Mouse (Mus musculus): ENCODE measurements around the gene Micall2. TPM values are rescaled to one million over a fixed set of nuclear protein-coding genes. Genes with fewer than 3 reads are reported as not detected.

The Micall2 gene
- polyA plus RNA-seq, 1 experiment from 2014 or later = 2.3 TPM

- 0 out of 2 replicates have a peak, but pooled peaks cover 2% of the 10 kb centered on the region for H3K4me1 ChIP-seq (ENCODE audit: control insufficient read depth, insufficient read depth, low read length)
- 0 out of 2 replicates have a peak overlapping the region, but pooled peaks have one; percentile 30 for H3K4me2 ChIP-seq (ENCODE audit: low read depth, low read length)
- no peak overlapping the region for H3K27ac ChIP-seq (ENCODE audit: low read length)
- H3K36me3 ChIP-seq (ENCODE audit: control insufficient read depth, insufficient read depth) = no peaks in the 10 kb centered on the region
- ATAC-seq (replicated peaks; ENCODE audit: extremely low read depth, insufficient read depth, low FRiP score) = no peak
- H3K9ac ChIP-seq (ENCODE audit: low read length) = 0 out of 2 replicates have a peak overlapping the region, but pooled peaks have one; percentile 38
- no peak overlapping the region for H3K4me3 ChIP-seq (ENCODE audit: low read length)
- 0 out of 2 replicates have a peak, but pooled peaks cover 2% of the 10 kb centered on the region for H3K27me3 ChIP-seq (ENCODE audit: control insufficient read depth, insufficient read depth, low read length)
- WGBS = 59% methylated on average over 16 of the region's 16 CpGs
- H3K9me3 ChIP-seq (replicated peaks; ENCODE audit: control insufficient read depth, low read length) = peaks cover 5% of the 10 kb centered on the region
Measured at GRCm38 (mm10) chr5:139694292-139694988, 41.7 kb downstream of the Micall2 start.

DNA sequence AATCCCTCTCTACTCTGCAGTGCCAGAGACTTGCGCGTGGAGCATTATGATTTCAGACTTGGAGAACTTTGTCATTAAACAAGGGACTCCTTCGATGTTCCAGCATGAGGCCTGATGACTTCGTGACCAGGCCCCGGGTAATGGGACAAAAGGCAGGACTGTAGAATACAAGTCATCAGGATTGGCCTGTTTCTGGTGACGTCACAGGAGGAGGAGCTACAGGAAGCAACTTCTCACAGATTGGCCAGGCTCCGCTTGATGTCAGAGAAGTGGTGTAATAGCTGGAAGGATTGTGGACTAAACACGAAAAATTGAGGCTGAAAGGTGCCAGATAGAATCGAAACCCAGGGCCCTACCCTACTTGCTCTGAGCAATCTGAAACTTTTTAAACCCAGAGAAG lies 45.3 kb downstream of the Micall2 start:
- no peak overlapping the region for H3K4me2 ChIP-seq (ENCODE audit: low read depth, low read length)
- H3K27ac ChIP-seq (ENCODE audit: low read length) = no peak overlapping the region
- peaks cover 9% of the 10 kb centered on the region; the same call in 1 of the 2 replicates for H3K27me3 ChIP-seq (ENCODE audit: control insufficient read depth, insufficient read depth, low read length)
- no peak overlapping the region for H3K4me3 ChIP-seq (ENCODE audit: low read length)
- 67% methylated on average over 9 of the region's 9 CpGs for WGBS
- no peak for ATAC-seq (replicated peaks; ENCODE audit: extremely low read depth, insufficient read depth, low FRiP score)
- 0 out of 2 replicates have a peak, but pooled peaks cover 2% of the 10 kb centered on the region for H3K9me3 ChIP-seq (replicated peaks; ENCODE audit: control insufficient read depth, low read length)
- H3K9ac ChIP-seq (ENCODE audit: low read length) = no peak overlapping the region
- H3K36me3 ChIP-seq (ENCODE audit: control insufficient read depth, insufficient read depth) = no peaks in the 10 kb centered on the region
- 0 out of 2 replicates have a peak, but pooled peaks cover 2% of the 10 kb centered on the region for H3K4me1 ChIP-seq (ENCODE audit: control insufficient read depth, insufficient read depth, low read length)

DNA sequence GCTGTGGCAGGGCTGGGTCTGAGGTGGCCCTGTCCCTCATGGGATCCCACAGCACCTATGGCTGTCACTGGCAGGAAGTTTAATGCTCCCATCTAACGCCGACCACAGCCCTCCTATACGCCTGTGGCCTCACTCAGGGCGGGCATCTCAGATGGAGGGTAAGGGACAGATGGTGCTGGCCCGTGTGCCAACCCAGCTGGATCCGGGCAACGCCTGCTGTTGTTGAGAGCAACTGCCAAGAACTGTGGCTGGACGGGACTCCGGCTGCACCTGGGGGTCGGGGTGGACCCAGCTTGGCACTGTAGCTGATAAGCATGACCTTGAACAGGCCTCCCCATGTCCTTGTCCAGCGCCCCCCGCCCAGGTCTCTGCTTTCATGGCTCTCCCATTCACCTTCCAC lies 47.8 kb downstream of the Micall2 start:
- no peak for ATAC-seq (replicated peaks; ENCODE audit: extremely low read depth, insufficient read depth, low FRiP score)
- 71% methylated on average over 12 of the region's 12 CpGs for WGBS
- Histone ChIP-seq H3K4me3 (ENCODE audit: low read length) (no peak overlapping the region), H3K4me2 (ENCODE audit: low read depth, low read length) (no peak overlapping the region), H3K9me3 (replicated peaks; ENCODE audit: control insufficient read depth, low read length) (no peaks in the 10 kb centered on the region), H3K9ac (ENCODE audit: low read length) (no peak overlapping the region), H3K4me1 (ENCODE audit: control insufficient read depth, insufficient read depth, low read length) (no peaks in the 10 kb centered on the region), H3K36me3 (ENCODE audit: control insufficient read depth, insufficient read depth) (no peaks in the 10 kb centered on the region), H3K27me3 (ENCODE audit: control insufficient read depth, insufficient read depth, low read length) (peaks cover 24% of the 10 kb centered on the region), H3K27ac (ENCODE audit: low read length) (no peak overlapping the region)

GRCm38 (mm10) chr5:139687646-139688045 lies 48.5 kb downstream of the Micall2 start:
- Histone ChIP-seq H3K4me1 (ENCODE audit: control insufficient read depth, insufficient read depth, low read length) (no peaks in the 10 kb centered on the region), H3K4me2 (ENCODE audit: low read depth, low read length) (no peak overlapping the region), H3K9ac (ENCODE audit: low read length) (no peak overlapping the region), H3K4me3 (ENCODE audit: low read length) (no peak overlapping the region), H3K27me3 (ENCODE audit: control insufficient read depth, insufficient read depth, low read length) (peaks cover 32% of the 10 kb centered on the region), H3K9me3 (replicated peaks; ENCODE audit: control insufficient read depth, low read length) (no peaks in the 10 kb centered on the region), H3K36me3 (ENCODE audit: control insufficient read depth, insufficient read depth) (no peaks in the 10 kb centered on the region), H3K27ac (ENCODE audit: low read length) (no peak overlapping the region)
- WGBS = 10% methylated on average over 13 of the region's 13 CpGs
- no peak for ATAC-seq (replicated peaks; ENCODE audit: extremely low read depth, insufficient read depth, low FRiP score)

GRCm38 (mm10) chr5:139686530-139687249 lies 49.4 kb downstream of the Micall2 start:
- WGBS = 32% methylated on average over 21 of the region's 21 CpGs
- H3K4me3 ChIP-seq (ENCODE audit: low read length) = no peak overlapping the region
- no peak overlapping the region for H3K27ac ChIP-seq (ENCODE audit: low read length)
- no peaks in the 10 kb centered on the region for H3K4me1 ChIP-seq (ENCODE audit: control insufficient read depth, insufficient read depth, low read length)
- H3K9ac ChIP-seq (ENCODE audit: low read length) = no peak overlapping the region
- no peak overlapping the region for H3K4me2 ChIP-seq (ENCODE audit: low read depth, low read length)
- H3K27me3 ChIP-seq (ENCODE audit: control insufficient read depth, insufficient read depth, low read length) = peaks cover 41% of the 10 kb centered on the region
- H3K36me3 ChIP-seq (ENCODE audit: control insufficient read depth, insufficient read depth) = no peaks in the 10 kb centered on the region
- ATAC-seq (replicated peaks; ENCODE audit: extremely low read depth, insufficient read depth, low FRiP score) = peak; percentile 69; the same call in 1 of the 2 replicates
- H3K9me3 ChIP-seq (replicated peaks; ENCODE audit: control insufficient read depth, low read length) = no peaks in the 10 kb centered on the region

GRCm38 (mm10) chr5:139683228-139683627 lies 52.9 kb downstream of the Micall2 start:
- Histone ChIP-seq H3K27me3 (ENCODE audit: control insufficient read depth, insufficient read depth, low read length) (peaks cover 57% of the 10 kb centered on the region), H3K4me3 (ENCODE audit: low read length) (no peak overlapping the region)
- WGBS = 3% methylated on average over 2 of the region's 2 CpGs

DNA sequence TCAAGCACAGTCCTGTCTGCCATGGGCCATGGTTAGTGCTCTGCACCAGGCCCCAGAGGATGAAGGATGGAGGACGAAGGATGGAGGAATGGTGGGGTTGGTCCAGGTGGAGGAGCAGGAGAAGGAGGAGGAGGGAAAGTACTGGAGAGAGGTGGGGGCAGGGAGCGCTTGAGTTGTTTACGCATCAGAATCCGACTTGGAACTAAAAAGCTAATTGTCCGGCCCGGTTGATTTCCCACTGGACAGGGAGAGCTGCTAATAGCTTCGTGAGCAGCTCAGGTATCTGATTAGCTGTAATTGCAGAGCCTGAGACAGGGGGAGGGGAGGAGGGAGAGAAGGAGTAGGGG lies 53.5 kb downstream of the Micall2 start:
- Histone ChIP-seq H3K9me3 (replicated peaks; ENCODE audit: control insufficient read depth, low read length) (no peaks in the 10 kb centered on the region), H3K27ac (ENCODE audit: low read length) (no peak overlapping the region), H3K4me3 (ENCODE audit: low read length) (no peak overlapping the region), H3K36me3 (ENCODE audit: control insufficient read depth, insufficient read depth) (no peaks in the 10 kb centered on the region), H3K27me3 (ENCODE audit: control insufficient read depth, insufficient read depth, low read length) (peaks cover 57% of the 10 kb centered on the region), H3K9ac (ENCODE audit: low read length) (no peak overlapping the region), H3K4me2 (ENCODE audit: low read depth, low read length) (no peak overlapping the region), H3K4me1 (ENCODE audit: control insufficient read depth, insufficient read depth, low read length) (no peaks in the 10 kb centered on the region)
- WGBS = 4% methylated on average over 7 of the region's 7 CpGs
- no peak for ATAC-seq (replicated peaks; ENCODE audit: extremely low read depth, insufficient read depth, low FRiP score)

More at GRCm38 (mm10) chr5:139683228-139683627, 52.9 kb downstream of the Micall2 start:
- no peaks in the 10 kb centered on the region for H3K9me3 ChIP-seq (replicated peaks; ENCODE audit: control insufficient read depth, low read length)
- no peak overlapping the region for H3K4me2 ChIP-seq (ENCODE audit: low read depth, low read length)
- H3K27ac ChIP-seq (ENCODE audit: low read length) = no peak overlapping the region
- no peak overlapping the region for H3K9ac ChIP-seq (ENCODE audit: low read length)
- ATAC-seq (replicated peaks; ENCODE audit: extremely low read depth, insufficient read depth, low FRiP score) = no peak
- H3K36me3 ChIP-seq (ENCODE audit: control insufficient read depth, insufficient read depth) = no peaks in the 10 kb centered on the region
- no peaks in the 10 kb centered on the region for H3K4me1 ChIP-seq (ENCODE audit: control insufficient read depth, insufficient read depth, low read length)

DNA sequence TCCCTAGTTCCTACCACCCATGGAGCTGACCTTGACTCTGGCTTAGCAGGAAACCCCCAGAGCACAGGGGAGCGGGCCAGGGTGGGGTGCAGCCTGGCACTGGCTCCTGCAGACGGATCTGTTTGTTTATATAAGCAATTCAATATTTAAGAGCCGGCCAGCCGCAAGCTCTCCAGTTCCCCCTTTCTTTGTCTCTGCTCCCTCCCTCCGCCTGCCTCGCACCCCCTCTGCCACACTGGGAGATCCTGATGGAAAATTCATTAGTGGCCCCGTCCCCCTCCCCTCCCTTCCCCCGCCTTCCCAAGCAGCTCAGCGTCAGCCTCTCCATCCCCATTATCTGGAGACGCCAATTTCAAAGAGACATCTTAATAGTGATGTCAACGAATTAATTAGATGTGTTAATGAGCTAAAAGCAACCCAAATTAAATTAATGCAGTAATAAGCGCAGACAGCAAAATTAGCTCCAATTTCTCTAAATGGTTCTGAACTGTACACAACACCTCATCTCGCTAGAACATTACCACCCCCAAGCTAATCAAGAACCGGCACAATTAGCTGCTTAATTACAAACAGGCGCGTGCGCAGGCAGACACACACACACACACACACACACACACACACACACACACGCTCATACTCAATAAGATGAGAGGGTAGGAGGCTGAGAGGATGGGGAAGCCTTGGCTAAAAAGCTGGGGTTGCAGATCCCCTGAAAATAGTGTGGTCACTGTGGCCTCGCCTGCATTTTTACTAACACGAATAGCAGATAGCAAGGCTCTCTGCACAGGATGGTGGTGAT lies 54.1 kb downstream of the Micall2 start:
- no peak for ATAC-seq (replicated peaks; ENCODE audit: extremely low read depth, insufficient read depth, low FRiP score)
- Histone ChIP-seq H3K9me3 (replicated peaks; ENCODE audit: control insufficient read depth, low read length) (no peaks in the 10 kb centered on the region), H3K4me1 (ENCODE audit: control insufficient read depth, insufficient read depth, low read length) (no peaks in the 10 kb centered on the region)

DNA sequence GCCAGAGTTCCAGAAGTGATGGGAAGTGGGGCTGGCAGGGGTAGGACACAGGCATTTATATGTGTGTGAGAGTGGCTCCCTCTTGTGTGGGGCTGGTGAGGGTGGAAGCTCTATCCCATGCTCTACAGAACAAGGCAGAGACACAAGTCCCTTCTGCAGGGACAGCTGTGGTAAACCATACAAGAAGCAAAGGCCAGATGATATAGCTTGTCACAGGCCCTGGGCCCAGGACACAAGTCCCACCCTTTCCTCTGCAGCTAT lies 60.5 kb downstream of the Micall2 start:
- Histone ChIP-seq H3K9ac (ENCODE audit: low read length) (no peak overlapping the region), H3K36me3 (ENCODE audit: control insufficient read depth, insufficient read depth) (no peaks in the 10 kb centered on the region), H3K4me3 (ENCODE audit: low read length) (no peak overlapping the region), H3K4me2 (ENCODE audit: low read depth, low read length) (no peak overlapping the region), H3K27me3 (ENCODE audit: control insufficient read depth, insufficient read depth, low read length) (peaks cover 47% of the 10 kb centered on the region), H3K27ac (ENCODE audit: low read length) (no peak overlapping the region), H3K4me1 (ENCODE audit: control insufficient read depth, insufficient read depth, low read length) (no peaks in the 10 kb centered on the region), H3K9me3 (replicated peaks; ENCODE audit: control insufficient read depth, low read length) (no peaks in the 10 kb centered on the region)
- ATAC-seq (replicated peaks; ENCODE audit: extremely low read depth, insufficient read depth, low FRiP score) = no peak

More for the DNA sequence above, 54.1 kb downstream of the Micall2 start:
- Histone ChIP-seq H3K36me3 (ENCODE audit: control insufficient read depth, insufficient read depth) (no peaks in the 10 kb centered on the region), H3K27me3 (ENCODE audit: control insufficient read depth, insufficient read depth, low read length) (peaks cover 53% of the 10 kb centered on the region), H3K27ac (ENCODE audit: low read length) (no peak overlapping the region), H3K4me3 (ENCODE audit: low read length) (no peak overlapping the region), H3K4me2 (ENCODE audit: low read depth, low read length) (no peak overlapping the region), H3K9ac (ENCODE audit: low read length) (no peak overlapping the region)
- WGBS = 5% methylated on average over 20 of the region's 20 CpGs

Data from heart, embryonic 16.5 days (tissue).